Mouse (Mus musculus): ENCODE measurements around the gene Fgd1. TPM values are rescaled to one million over a fixed set of nuclear protein-coding genes. Genes with fewer than 3 reads are reported as not detected.
A peak's percentile ranks its signal among the peaks of the same experiment; 100 is the strongest.

The Fgd1 gene
- polyA plus RNA-seq, 1 experiment from 2014 or later, result 15.7 TPM

GRCm38 (mm10) chrX:151116795-151117194 lies 70.8 kb downstream of the Fgd1 start:
- no peak overlapping the region for H3K4me2 ChIP-seq (ENCODE audit: low read length)
- no peaks in the 10 kb centered on the region for H3K9me3 ChIP-seq (ENCODE audit: control insufficient read depth, low read length)
- H3K36me3 ChIP-seq (ENCODE audit: control insufficient read depth, insufficient read depth, low read length), result no peaks in the 10 kb centered on the region
- 14% methylated on average over 7 of the region's 7 CpGs for WGBS
- H3K27me3 ChIP-seq (ENCODE audit: control insufficient read depth, insufficient read depth, low read length), result no peaks in the 10 kb centered on the region
- DNase-seq (peak; percentile 64), ATAC-seq (ENCODE audit: low FRiP score, low TSS enrichment) (no peak)
- no peak overlapping the region for H3K27ac ChIP-seq (replicated peaks; ENCODE audit: low read depth, low read length)
- H3K4me3 ChIP-seq (replicated peaks; ENCODE audit: low read depth, low read length), result no peak overlapping the region
- no peak overlapping the region for H3K9ac ChIP-seq (replicated peaks; ENCODE audit: low read length)
- H3K4me1 ChIP-seq (ENCODE audit: control insufficient read depth, insufficient read depth, low read length), result no peaks in the 10 kb centered on the region

DNA sequence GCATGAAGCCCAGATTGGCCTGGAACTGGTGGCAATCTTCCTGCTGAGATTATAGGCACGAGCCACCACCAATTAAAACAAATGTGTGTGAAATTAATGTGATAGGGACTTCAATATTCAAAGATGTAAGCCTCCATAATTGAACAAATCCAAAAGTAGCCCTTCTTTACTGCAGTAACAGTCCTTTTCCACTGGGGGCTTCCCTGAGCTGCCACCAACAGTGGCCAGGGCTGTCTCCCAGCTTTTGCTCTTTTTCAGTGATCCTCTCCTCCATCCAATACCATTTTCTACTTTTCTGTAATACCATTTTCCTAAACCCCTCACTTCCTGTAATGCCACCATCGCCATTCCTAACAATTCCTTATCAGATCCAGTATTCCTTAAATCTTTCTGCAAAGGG lies 71.5 kb downstream of the Fgd1 start:
- peak; percentile 56 for DNase-seq
- WGBS, result 12% methylated on average over 2 of the region's 2 CpGs

DNA sequence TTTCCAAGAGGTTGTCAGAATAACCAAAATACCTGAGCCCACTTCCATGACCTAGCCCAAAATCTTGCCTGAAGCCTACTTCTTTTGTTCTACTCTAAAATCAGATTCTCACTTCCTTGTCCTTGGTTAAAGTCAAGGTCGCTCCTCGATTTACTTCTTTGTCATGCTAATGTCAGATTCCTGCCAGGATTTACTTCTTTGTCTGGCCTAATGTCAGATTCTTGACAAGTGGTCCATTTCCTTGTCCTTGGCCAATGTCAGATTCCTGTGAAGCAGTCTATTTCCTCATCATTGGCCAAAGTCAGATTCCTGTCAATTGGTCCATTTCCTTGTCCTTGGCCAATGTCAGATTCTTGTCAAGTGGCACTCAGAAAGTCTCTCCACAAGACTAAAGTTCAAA lies 78.0 kb downstream of the Fgd1 start:
- H3K4me2 ChIP-seq (ENCODE audit: low read length), result no peak overlapping the region
- H3K9me3 ChIP-seq (ENCODE audit: control insufficient read depth, low read length), result no peaks in the 10 kb centered on the region
- no peaks in the 10 kb centered on the region for H3K4me1 ChIP-seq (ENCODE audit: control insufficient read depth, insufficient read depth, low read length)
- 45% methylated on average over 2 of the region's 2 CpGs for WGBS
- H3K9ac ChIP-seq (replicated peaks; ENCODE audit: low read length), result no peak overlapping the region
- ATAC-seq (ENCODE audit: low FRiP score, low TSS enrichment) (no peak), DNase-seq (no peak)
- no peaks in the 10 kb centered on the region for H3K36me3 ChIP-seq (ENCODE audit: control insufficient read depth, insufficient read depth, low read length)
- H3K27ac ChIP-seq (replicated peaks; ENCODE audit: low read depth, low read length), result no peak overlapping the region
- H3K4me3 ChIP-seq (replicated peaks; ENCODE audit: low read depth, low read length), result no peak overlapping the region
- H3K27me3 ChIP-seq (ENCODE audit: control insufficient read depth, insufficient read depth, low read length), result no peaks in the 10 kb centered on the region

More for the DNA sequence above, 71.5 kb downstream of the Fgd1 start:
- ATAC-seq (ENCODE audit: low FRiP score, low TSS enrichment), result no peak
- H3K27ac ChIP-seq (replicated peaks; ENCODE audit: low read depth, low read length), result no peak overlapping the region
- H3K9ac ChIP-seq (replicated peaks; ENCODE audit: low read length), result no peak overlapping the region
- H3K4me3 ChIP-seq (replicated peaks; ENCODE audit: low read depth, low read length), result no peak overlapping the region
- H3K4me1 ChIP-seq (ENCODE audit: control insufficient read depth, insufficient read depth, low read length), result no peaks in the 10 kb centered on the region
- no peaks in the 10 kb centered on the region for H3K36me3 ChIP-seq (ENCODE audit: control insufficient read depth, insufficient read depth, low read length)
- H3K9me3 ChIP-seq (ENCODE audit: control insufficient read depth, low read length), result no peaks in the 10 kb centered on the region
- H3K27me3 ChIP-seq (ENCODE audit: control insufficient read depth, insufficient read depth, low read length), result no peaks in the 10 kb centered on the region
- no peak overlapping the region for H3K4me2 ChIP-seq (ENCODE audit: low read length)

GRCm38 (mm10) chrX:151130493-151130892 lies 84.5 kb downstream of the Fgd1 start:
- 78% methylated on average over 3 of the region's 3 CpGs for WGBS
- Histone ChIP-seq H3K27ac (replicated peaks; ENCODE audit: low read depth, low read length) (no peak overlapping the region), H3K9me3 (ENCODE audit: control insufficient read depth, low read length) (no peaks in the 10 kb centered on the region), H3K4me3 (replicated peaks; ENCODE audit: low read depth, low read length) (no peak overlapping the region), H3K9ac (replicated peaks; ENCODE audit: low read length) (no peak overlapping the region), H3K4me2 (ENCODE audit: low read length) (no peak overlapping the region), H3K27me3 (ENCODE audit: control insufficient read depth, insufficient read depth, low read length) (no peaks in the 10 kb centered on the region), H3K4me1 (ENCODE audit: control insufficient read depth, insufficient read depth, low read length) (no peaks in the 10 kb centered on the region), H3K36me3 (ENCODE audit: control insufficient read depth, insufficient read depth, low read length) (no peaks in the 10 kb centered on the region)
- ATAC-seq (ENCODE audit: low FRiP score, low TSS enrichment), result no peak
- DNase-seq, result peak; percentile 3

DNA sequence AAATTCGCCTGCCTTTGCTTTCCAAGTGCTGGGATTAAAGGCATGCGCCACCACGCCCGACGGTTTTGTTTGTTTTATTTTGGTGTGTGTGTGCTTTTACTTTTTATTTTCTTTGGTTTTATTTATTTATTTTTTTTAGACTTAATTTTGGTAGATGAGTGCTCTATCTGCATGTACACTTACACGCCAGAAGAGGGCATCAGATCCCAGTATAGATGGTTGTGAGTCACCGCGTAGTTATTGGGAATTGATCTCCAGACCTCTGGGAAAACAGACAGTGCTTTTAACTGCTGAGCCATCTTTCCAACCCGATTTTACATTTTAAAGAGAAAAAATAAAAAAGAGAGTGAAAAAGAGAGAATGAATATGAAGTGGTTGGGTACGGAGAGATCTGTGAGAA lies 86.8 kb downstream of the Fgd1 start:
- no peak overlapping the region for H3K4me3 ChIP-seq (replicated peaks; ENCODE audit: low read depth, low read length)
- WGBS, result 32% methylated on average over 10 of the region's 10 CpGs
- H3K4me1 ChIP-seq (ENCODE audit: control insufficient read depth, insufficient read depth, low read length), result no peaks in the 10 kb centered on the region
- H3K27ac ChIP-seq (replicated peaks; ENCODE audit: low read depth, low read length), result no peak overlapping the region
- H3K4me2 ChIP-seq (ENCODE audit: low read length), result no peak overlapping the region
- no peak for ATAC-seq (ENCODE audit: low FRiP score, low TSS enrichment)
- H3K27me3 ChIP-seq (ENCODE audit: control insufficient read depth, insufficient read depth, low read length), result no peaks in the 10 kb centered on the region
- no peak overlapping the region for H3K9ac ChIP-seq (replicated peaks; ENCODE audit: low read length)
- H3K9me3 ChIP-seq (ENCODE audit: control insufficient read depth, low read length), result no peaks in the 10 kb centered on the region
- H3K36me3 ChIP-seq (ENCODE audit: control insufficient read depth, insufficient read depth, low read length), result no peaks in the 10 kb centered on the region
- peak; percentile 43 for DNase-seq

Other genes with a start within 250 kb of the Fgd1 start
- 399 and 415 TPM in 2 replicates for gene Maged2, start 231.8 kb upstream of the Fgd1 start, polyA plus RNA-seq (2014; fragmentation: Nextera tagmentation; extraction: Ambion mirVana)
- 73.3 and 85.3 TPM in 2 replicates for gene Gnl3l, start 28.8 kb upstream of the Fgd1 start, polyA plus RNA-seq (2014; fragmentation: Nextera tagmentation; extraction: Ambion mirVana)
- 35.5 and 38.9 TPM in 2 replicates for gene Tsr2, start 50.4 kb downstream of the Fgd1 start, polyA plus RNA-seq (2014; fragmentation: Nextera tagmentation; extraction: Ambion mirVana)
- 33.5 and 36.8 TPM in 2 replicates for gene Wnk3, start 151.9 kb downstream of the Fgd1 start, polyA plus RNA-seq (2014; fragmentation: Nextera tagmentation; extraction: Ambion mirVana)